Mouse (Mus musculus) T-cell, adult 66 days (primary cell): ENCODE results near the gene Phf5a. TPM values are rescaled to one million over a fixed set of nuclear protein-coding genes. Genes with fewer than 3 reads are reported as not detected.

Experiments
- total RNA-seq, 2 experiments: library from RNA; stranded (reverse); gene quantifications; 3 replicates in 1 of 2; 4 replicates in 1 of 2; pipeline ENCODE4 v1.2.4; 2023

The Phf5a gene
- 10 to 100 TPM; 49.6 to 67.5 TPM for total RNA-seq

DNA sequence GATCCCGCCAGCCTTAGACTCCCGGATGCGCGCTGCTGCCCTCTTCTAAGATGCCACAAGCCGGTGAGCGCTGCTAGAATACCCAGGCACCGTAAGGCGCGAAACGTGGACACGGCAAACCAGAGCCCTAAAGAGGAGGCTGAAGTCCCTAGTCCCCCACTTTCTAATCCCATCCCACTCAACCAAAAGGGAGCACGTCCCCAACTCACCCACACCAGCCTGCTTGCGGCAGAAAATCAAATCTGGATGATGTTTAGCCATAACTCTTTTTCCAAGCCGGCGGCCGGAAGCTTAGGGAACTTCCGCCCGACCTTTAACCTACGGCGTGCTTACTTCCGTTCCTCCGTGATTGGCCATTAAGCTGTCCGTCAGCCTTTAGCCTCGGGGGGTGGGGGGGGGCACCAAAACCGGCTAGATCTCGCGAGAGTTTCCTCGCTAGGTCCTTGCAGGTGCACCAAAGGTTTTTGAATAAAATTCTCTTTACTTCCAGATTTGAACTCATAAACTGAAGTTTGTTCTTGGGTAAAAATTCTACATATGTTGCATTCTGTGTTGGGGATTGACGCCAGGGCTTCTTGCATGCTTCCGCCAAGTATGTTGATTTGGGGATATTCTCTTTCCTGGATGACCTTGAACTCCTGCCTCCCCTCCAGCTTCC is at the start of gene Phf5a:
TSS of gene Phf5a (minus strand) at position 308 of the 658 bp plus-strand sequence.

DNA sequence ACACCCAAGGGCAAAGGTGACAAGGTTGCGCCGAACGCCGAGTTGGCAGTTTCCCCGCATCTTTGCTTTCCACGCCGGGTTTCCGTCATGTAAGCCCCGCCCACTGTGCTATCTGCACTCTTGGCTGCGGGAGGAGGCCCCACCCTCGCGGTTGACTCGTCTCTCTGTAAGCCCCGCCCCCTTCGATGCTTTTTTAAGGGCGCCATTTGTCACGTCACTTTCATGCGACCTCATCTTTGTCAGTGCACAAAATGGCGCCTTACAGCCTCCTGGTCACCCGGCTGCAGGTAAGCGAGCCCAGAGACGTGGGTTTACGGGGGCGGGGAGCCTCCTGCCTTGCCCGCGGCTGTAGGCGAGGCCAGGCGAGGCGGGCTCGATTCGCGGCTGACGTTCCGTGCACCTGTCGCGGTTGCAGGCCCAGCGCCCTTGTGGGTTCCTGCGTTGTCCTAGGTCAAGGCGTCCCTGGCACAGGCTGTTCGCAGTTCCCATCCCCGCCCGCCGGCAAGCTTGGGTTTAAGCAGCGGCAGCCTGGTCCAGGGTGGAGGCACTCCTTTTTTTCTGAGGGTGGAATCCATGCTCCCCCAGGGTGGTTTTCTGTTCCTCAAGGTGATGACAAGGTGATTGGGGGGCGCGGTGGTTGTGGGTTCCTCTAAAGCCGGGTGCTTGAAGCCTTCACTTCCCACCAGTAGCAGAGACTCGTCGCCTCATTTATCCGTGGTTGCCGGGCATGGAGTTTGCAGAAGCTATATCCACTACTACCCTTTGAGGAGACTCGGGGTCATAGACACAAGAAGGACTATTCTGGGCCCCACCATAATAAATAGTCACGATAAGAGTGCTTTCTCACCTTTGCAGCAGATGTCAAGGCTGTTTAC is 788 bp upstream of the Phf5a start, which contains the start of gene Aco2:
TSS of gene Aco2 (plus strand) at position 48 of the 875 bp plus-strand sequence.

DNA sequence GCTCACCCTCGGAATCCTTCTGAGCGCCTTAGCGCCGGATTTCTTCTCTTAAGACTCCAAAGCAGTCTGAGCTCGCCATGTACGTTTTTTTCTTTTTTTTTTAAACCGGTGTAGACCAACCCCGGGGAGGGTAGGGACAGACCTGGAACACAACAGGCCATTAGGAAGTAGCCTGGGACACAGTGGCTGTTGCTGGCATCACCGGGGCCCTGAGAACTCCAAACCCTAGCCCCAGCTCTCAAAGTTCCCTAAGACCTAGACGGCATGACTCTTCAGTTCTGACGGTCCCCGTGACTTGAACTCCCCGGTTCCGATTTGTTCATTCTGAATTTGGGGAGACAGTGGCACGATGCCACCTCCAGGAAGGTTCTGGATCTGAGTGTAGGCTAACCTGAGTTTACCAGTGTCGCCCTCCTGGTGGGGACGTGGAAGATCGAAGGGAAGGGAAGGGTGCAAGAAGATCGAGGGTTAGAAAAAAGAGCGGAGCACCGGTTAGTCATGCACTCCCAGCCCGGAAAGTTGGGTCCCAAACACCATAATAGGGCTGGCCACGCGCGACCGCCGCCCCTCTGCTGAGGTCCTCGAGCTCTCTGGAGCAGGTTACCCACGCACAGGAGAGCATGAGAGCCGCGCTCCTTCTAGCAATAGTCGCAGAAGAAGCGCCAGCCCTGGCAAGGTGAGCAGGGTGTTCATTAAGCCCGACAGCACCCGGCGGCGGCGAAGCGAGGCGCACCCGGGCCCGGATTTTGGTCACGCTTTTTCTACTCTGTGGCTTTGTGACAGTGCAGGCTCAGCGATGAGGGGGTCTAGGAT is 13.0 kb downstream of the Phf5a start, which contains the start of gene Tob2:
TSS of gene Tob2 (minus strand) at position 280 of the 813 bp plus-strand sequence.

Other genes starting within 250 kb of the Phf5a start
- gene L3mbtl2, start 208.0 kb downstream of the Phf5a start, total RNA-seq: 10 to 100 TPM; 48.9 to 51.0 TPM
- under 1 TPM; 0.61 to 0.83 TPM for gene Chadl, start 174.6 kb downstream of the Phf5a start, total RNA-seq
- 10 to 100 TPM; 23.9 to 25.4 TPM for gene Zc3h7b, start 126.9 kb downstream of the Phf5a start, total RNA-seq
- gene Rangap1, start 126.4 kb downstream of the Phf5a start, total RNA-seq: 100 to 1,000 TPM in 1 of 2 experiments, 10 to 100 TPM in 1; 86.2 to 102 TPM
- gene Tef, start 69.5 kb downstream of the Phf5a start, total RNA-seq: 10 to 100 TPM; 23.9 to 30.2 TPM
- 10 to 100 TPM; 69.8 to 93.5 TPM for gene Tob2, start 13.1 kb downstream of the Phf5a start, total RNA-seq
- gene Aco2, start 398 bp upstream of the Phf5a start, total RNA-seq: 100 to 1,000 TPM; 142 to 155 TPM
- gene Polr3h, start 54.3 kb upstream of the Phf5a start, total RNA-seq: 10 to 100 TPM; 13.7 to 14.7 TPM
- not detected for gene Csdc2, start 64.8 kb upstream of the Phf5a start, total RNA-seq
- gene Pmm1, start 89.0 kb upstream of the Phf5a start, total RNA-seq: 10 to 100 TPM; 24.9 to 30.5 TPM
- gene 1700029P11Rik, start 108.6 kb upstream of the Phf5a start, total RNA-seq: not detected
- 10 to 100 TPM; 29.9 to 30.8 TPM for gene Xrcc6, start 115.9 kb upstream of the Phf5a start, total RNA-seq
- gene Desi1, start 162.0 kb upstream of the Phf5a start, total RNA-seq: 10 to 100 TPM; 24.7 to 25.5 TPM
- gene Snu13, start 175.7 kb upstream of the Phf5a start, total RNA-seq: 100 to 1,000 TPM; 106 to 113 TPM
- gene 4930407I10Rik, start 187.2 kb upstream of the Phf5a start, total RNA-seq: not detected
- not detected for gene Mei1, start 198.1 kb upstream of the Phf5a start, total RNA-seq